ENCODE assay signal across 37 mouse cellular contexts in genomic region chr11:72425201-72425600, GRCm38 (mm10). TPM values are rescaled to one million over a fixed set of nuclear protein-coding genes. Genes with fewer than 3 reads are reported as not detected.
"Had no signal": no experiment of that assay in that cellular context is flagged by ENCODE, and none has a peak within 500 bp of the region (broad histone marks: within the 10 kb centered on the region; RNA-seq: fewer than 3 reads in every experiment).

No protein-coding gene starts in this region.

- H3K4me3 ChIP-seq: heart, embryonic 12.5 days; heart, embryonic 13.5 days; heart, embryonic 15.5 days; hindbrain, embryonic 10.5 days; hindbrain, embryonic 12.5 days; hindbrain, embryonic 13.5 days; hindbrain, embryonic 15.5 days; intestine, embryonic 15.5 days; kidney, embryonic 15.5 days; layer of hippocampus, adult 2 months; left cerebral cortex, adult 2 months had no signal

- H3K9ac ChIP-seq: heart, embryonic 12.5 days; heart, embryonic 13.5 days; heart, embryonic 15.5 days; hindbrain, embryonic 12.5 days; hindbrain, embryonic 13.5 days; hindbrain, embryonic 14.5 days; hindbrain, embryonic 15.5 days; intestine, embryonic 15.5 days; kidney, embryonic 15.5 days had no signal

- H3K9me3 ChIP-seq: heart, embryonic 12.5 days; heart, embryonic 13.5 days; heart, embryonic 15.5 days; hindbrain, embryonic 12.5 days; hindbrain, embryonic 13.5 days; hindbrain, embryonic 15.5 days; intestine, embryonic 15.5 days; kidney, embryonic 15.5 days had no signal

- H3K4me1 ChIP-seq: heart, embryonic 13.5 days; hindbrain, embryonic 10.5 days; hindbrain, embryonic 12.5 days; hindbrain, embryonic 13.5 days; hindbrain, embryonic 15.5 days; intestine, embryonic 15.5 days had no signal

- H3K27me3 ChIP-seq: heart, embryonic 12.5 days; heart, embryonic 13.5 days; heart, embryonic 15.5 days; hindbrain, embryonic 12.5 days; hindbrain, embryonic 13.5 days; hindbrain, embryonic 15.5 days; intestine, embryonic 15.5 days; kidney, embryonic 15.5 days had no signal

- DNase-seq: heart, postnatal 14 days; heart, postnatal 36 days; heart, postnatal 4 days; kidney, adult 11 months; kidney, adult 18-20 months; kidney, adult 2 months; kidney, adult 8-10 months; kidney, adult 9 months; kidney, postnatal 10 days; kidney, postnatal 14 days; kidney, postnatal 25 days; kidney, postnatal 36 days; kidney, postnatal 4 days; layer of hippocampus, adult 9-11 months; layer of hippocampus, postnatal 36 days had no signal

- H3K36me3 ChIP-seq: heart, embryonic 12.5 days; heart, embryonic 13.5 days; heart, embryonic 15.5 days; hindbrain, embryonic 10.5 days; hindbrain, embryonic 12.5 days; hindbrain, embryonic 13.5 days; hindbrain, embryonic 15.5 days; intestine, embryonic 15.5 days; kidney, embryonic 15.5 days had no signal

- H3K27ac ChIP-seq: heart, embryonic 13.5 days; heart, embryonic 15.5 days; hindbrain, embryonic 10.5 days; hindbrain, embryonic 12.5 days; hindbrain, embryonic 13.5 days; hindbrain, embryonic 14.5 days; hindbrain, embryonic 15.5 days; hindbrain, postnatal 0 days; intestine, embryonic 15.5 days; kidney, embryonic 15.5 days; kidney, postnatal 0 days; layer of hippocampus, adult 2 months; left cerebral cortex, adult 2 months had no signal

RNA-seq across cellular contexts. Expression of gene Ggt6, which starts 10.1 kb away (rescaled TPM):
- total RNA-seq: heart, postnatal 36 days; heart, postnatal 4 days; hematopoietic stem cell, adult 5-6 weeks; hindbrain, postnatal 0 days; layer of hippocampus, adult 2 months; layer of hippocampus, postnatal 10 days; layer of hippocampus, postnatal 14 days; layer of hippocampus, postnatal 36 days had no signal
- polyA plus RNA-seq: heart, embryonic 12.5 days; heart, embryonic 13.5 days; heart, embryonic 14.5 days; heart, embryonic 15.5 days; heart, postnatal 0 days; hindbrain, embryonic 10.5 days; hindbrain, embryonic 11.5 days; hindbrain, embryonic 13.5 days; hindbrain, embryonic 15.5 days; hindbrain, embryonic 16.5 days; hindbrain, postnatal 0 days; inflammation-experienced regulatory T-cells, adult 6 months had no signal

RNA-seq across cellular contexts. Expression of gene Smtnl2, which starts 13.7 kb away (rescaled TPM):
- polyA plus RNA-seq: inflammation-experienced regulatory T-cells, adult 6 months had no signal
